Mouse (Mus musculus) MEL (cell line): ENCODE measurements around the gene Zfp553. TPM values are rescaled to one million over a fixed set of nuclear protein-coding genes. Genes with fewer than 3 reads are reported as not detected.
A peak's percentile ranks its signal among the peaks of the same experiment; 100 is the strongest.
"Not testable (repeated sequence)": the region's sequence is repeated elsewhere in the genome, so short reads cannot be mapped to it uniquely, and the experiment has no call there.

Experiments used
- DNase-seq: peaks from one replicate; pipeline ENCODE4 v3.0.0; 2011; ENCODE audit warnings: low read depth, low spot score
- H3K27ac ChIP-seq: 2 replicates; pipeline ENCODE4 v1.5.1; 2012; ENCODE audit warnings: low read depth, mild to moderate bottlenecking, control low read depth, low read length, moderate library complexity; ENCODE audit not compliant: control insufficient read depth
- H3K27me3 ChIP-seq, 2 experiments: fragments of 150-350 bp in 1 of 2; sonication (generic) in 1 of 2; 2 replicates each; pipeline ENCODE4 v1.6.1; 2012; ENCODE audit warnings: low read length in 2 of 2, mild to moderate bottlenecking in 2 of 2, improper control_type of control experiment in 1 of 2, moderate library complexity in 1 of 2; ENCODE audit not compliant: insufficient read depth in 2 of 2, control insufficient read depth in 1 of 2
- H3K36me3 ChIP-seq, 2 experiments: 2 replicates each; pipeline ENCODE4 v1.6.1; 2012 to 2014; ENCODE audit warnings: low read length in 2 of 2, improper control_type of control experiment in 1 of 2, inconsistent platforms in 1 of 2, mild to moderate bottlenecking in 1 of 2; ENCODE audit not compliant: insufficient read depth in 2 of 2, control insufficient read depth in 1 of 2
- H3K4me1 ChIP-seq, 2 experiments: fragments of 150-350 bp in 1 of 2; sonication (generic) in 1 of 2; 2 replicates each; pipeline ENCODE4 v1.6.1; 2012; ENCODE audit warnings: low read length in 2 of 2, improper control_type of control experiment in 1 of 2, mild to moderate bottlenecking in 1 of 2; ENCODE audit not compliant: insufficient read depth in 2 of 2, control insufficient read depth in 1 of 2
- H3K4me3 ChIP-seq, 2 experiments: fragments of 150-350 bp in 1 of 2; sonication (generic) in 1 of 2; 2 replicates each; pipeline ENCODE4 v1.5.1; 2012; ENCODE audit warnings: low read depth in 2 of 2, low read length in 2 of 2, mild to moderate bottlenecking in 2 of 2, moderate library complexity in 2 of 2, control low read depth in 1 of 2, improper control_type of control experiment in 1 of 2; ENCODE audit not compliant: control insufficient read depth in 1 of 2, insufficient read depth in 1 of 2
- H3K79me2 ChIP-seq: 2 replicates; pipeline ENCODE4 v1.6.1; 2012; ENCODE audit warnings: mild to moderate bottlenecking, low read length, moderate library complexity; ENCODE audit not compliant: control insufficient read depth, poor library complexity, insufficient read depth
- H3K9ac ChIP-seq: 2 replicates; pipeline ENCODE4 v1.6.1; 2012; ENCODE audit warnings: low read depth, mild to moderate bottlenecking, control low read depth, low read length, moderate library complexity; ENCODE audit not compliant: control insufficient read depth, poor library complexity, severe bottlenecking
- H3K9me3 ChIP-seq: fragments of 150-350 bp; sonication (generic); replicated peaks from 2 replicates; pipeline ENCODE4 v1.6.1; 2012; ENCODE audit warnings: mild to moderate bottlenecking, low read length, improper control_type of control experiment, moderate library complexity; ENCODE audit not compliant: insufficient read depth
- CHD1 ChIP-seq: IDR thresholded peaks from 2 replicates; pipeline ENCODE4 v1.6.1; 2012; ENCODE audit warnings: low read depth, mild to moderate bottlenecking, inconsistent platforms, low read length, improper control_type of control experiment
- CTCF ChIP-seq, 3 experiments: IDR thresholded peaks in 2 of 3; conservative IDR thresholded peaks in 1 of 3; 2 replicates each; pipeline ENCODE4 v1.5.1; 2011 to 2012; ENCODE audit warnings: low read length in 3 of 3, low read depth in 2 of 3, mild to moderate bottlenecking in 2 of 3, improper control_type of control experiment in 1 of 3, inconsistent platforms in 1 of 3, mixed read lengths in 1 of 3, moderate library complexity in 1 of 3; ENCODE audit not compliant: control insufficient read depth in 1 of 3, insufficient read depth in 1 of 3, poor library complexity in 1 of 3, severe bottlenecking in 1 of 3
- ELF1 ChIP-seq: IDR thresholded peaks from 2 replicates; pipeline ENCODE4 v1.6.1; 2014; ENCODE audit warnings: low read depth, mild to moderate bottlenecking, inconsistent platforms, low read length, improper control_type of control experiment, moderate library complexity
- GABPA ChIP-seq: IDR thresholded peaks from 2 replicates; pipeline ENCODE4 v1.6.1; 2012; ENCODE audit warnings: low read depth, mild to moderate bottlenecking, inconsistent platforms, low read length, improper control_type of control experiment, moderate library complexity
- HCFC1 ChIP-seq: IDR thresholded peaks from 2 replicates; pipeline ENCODE4 v1.6.1; 2012; ENCODE audit warnings: low read depth, mild to moderate bottlenecking, inconsistent platforms, low read length, improper control_type of control experiment, moderate library complexity
- MXI1 ChIP-seq: IDR thresholded peaks from 2 replicates; pipeline ENCODE4 v1.6.1; 2011; ENCODE audit warnings: mild to moderate bottlenecking, low read depth, low read length, improper control_type of control experiment
- MYB ChIP-seq: IDR thresholded peaks from 2 replicates; pipeline ENCODE4 v1.6.1; 2011; ENCODE audit warnings: mild to moderate bottlenecking, low read depth, low read length, improper control_type of control experiment
- MYC ChIP-seq: IDR thresholded peaks from 2 replicates; pipeline ENCODE4 v1.6.1; 2011; ENCODE audit warnings: low read depth, mild to moderate bottlenecking, low read length, improper control_type of control experiment, moderate library complexity
- NELFE ChIP-seq: IDR thresholded peaks from 2 replicates; pipeline ENCODE4 v1.6.1; 2011; ENCODE audit warnings: low read depth, low read length, improper control_type of control experiment
- NRF1 ChIP-seq: IDR thresholded peaks from 2 replicates; pipeline ENCODE4 v1.6.1; 2014; ENCODE audit warnings: low read depth, mild to moderate bottlenecking, inconsistent platforms, low read length, improper control_type of control experiment, moderate library complexity; ENCODE audit not compliant: poor library complexity, insufficient read depth, severe bottlenecking
- POLR2A ChIP-seq, 2 experiments: IDR thresholded peaks; 2 replicates each; pipeline ENCODE4 v1.6.1; 2011 to 2012; ENCODE audit warnings: low read length in 2 of 2, mild to moderate bottlenecking in 2 of 2, control low read depth in 1 of 2, improper control_type of control experiment in 1 of 2, low read depth in 1 of 2, moderate library complexity in 1 of 2; ENCODE audit not compliant: control insufficient read depth in 1 of 2, insufficient read depth in 1 of 2, poor library complexity in 1 of 2
- RAD21 ChIP-seq: IDR thresholded peaks from 2 replicates; pipeline ENCODE4 v1.6.1; 2011; ENCODE audit warnings: mild to moderate bottlenecking, low read depth, low read length, improper control_type of control experiment
- SMC3 ChIP-seq: IDR thresholded peaks from 2 replicates; pipeline ENCODE4 v1.6.1; 2011; ENCODE audit warnings: low read depth, low read length, improper control_type of control experiment
- TBP ChIP-seq: IDR thresholded peaks from 2 replicates; pipeline ENCODE4 v1.8.0; 2011; ENCODE audit warnings: low read depth, low read length, improper control_type of control experiment
- UBTF ChIP-seq: IDR thresholded peaks from 2 replicates; pipeline ENCODE4 v1.6.1; 2012; ENCODE audit warnings: low read depth, mild to moderate bottlenecking, inconsistent platforms, low read length, improper control_type of control experiment, moderate library complexity, borderline replicate concordance; ENCODE audit not compliant: insufficient read depth
- USF2 ChIP-seq, 2 experiments: IDR thresholded peaks; 2 replicates each; pipeline ENCODE4 v1.6.1; 2011 to 2012; ENCODE audit warnings: improper control_type of control experiment in 2 of 2, low read length in 2 of 2, borderline replicate concordance in 1 of 2, inconsistent platforms in 1 of 2, low read depth in 1 of 2, mild to moderate bottlenecking in 1 of 2; ENCODE audit not compliant: insufficient read depth in 1 of 2
- ZNF384 ChIP-seq: IDR thresholded peaks from 2 replicates; pipeline ENCODE4 v1.6.1; 2012; ENCODE audit warnings: low read depth, mild to moderate bottlenecking, inconsistent platforms, low read length, improper control_type of control experiment
- polyA plus RNA-seq, 2 experiments: library from polyadenylated mRNA; stranded (reverse) in 1 of 2; unstranded in 1 of 2; fragments of >175 nt in 1 of 2; fragments of >200 nt in 1 of 2; gene quantifications; 2 replicates each; pipeline versions ENCODE4 v1.2.1 to v1.2.4; 2012; ENCODE audit warnings: low replicate concordance in 2 of 2, low read depth in 1 of 2; ENCODE audit not compliant: insufficient read length in 2 of 2, insufficient read depth in 1 of 2, missing spikeins in 1 of 2
- total RNA-seq: library from RNA; depleted of rRNA; stranded (reverse); fragments of 300-350 nt; gene quantifications from 2 replicates; pipeline ENCODE4 v1.2.3, GENCODE M21; 2012

Gene Zfp553
- total and polyA plus RNA-seq, 3 experiments = 14.6 to 19.0 TPM; not detected in 1

GRCm38 (mm10) chr7:127244658-127245510 lies 12.0 kb downstream of the Zfp553 start:
- peaks cover 17% of the 10 kb centered on the region for H3K79me2 ChIP-seq

GRCm38 (mm10) chr7:127250511-127250910 lies 17.6 kb downstream of the Zfp553 start:
- not testable (repeated sequence) for H3K9ac ChIP-seq, H3K27ac ChIP-seq, H3K27me3 ChIP-seq, H3K9me3 ChIP-seq, H3K79me2 ChIP-seq, H3K4me3 ChIP-seq
- DNase-seq = peak; percentile 65
- Histone ChIP-seq H3K4me1 (peaks cover 2 to 19% of the 10 kb centered on the region in 2 experiments), H3K36me3 (peaks cover 10 to 15% of the 10 kb centered on the region in 2 experiments)

More at GRCm38 (mm10) chr7:127244658-127245510, 12.0 kb downstream of the Zfp553 start:
- Histone ChIP-seq H3K9ac (peak overlapping the region; percentile 96), H3K36me3 (peaks cover 7 to 15% of the 10 kb centered on the region in 2 experiments), H3K4me3 (peak overlapping the region; percentile 84 to 88), H3K27me3 (no peaks in the 10 kb centered on the region), H3K9me3 (no peaks in the 10 kb centered on the region), H3K27ac (peak overlapping the region; percentile 81), H3K4me1 (peaks cover 4 to 14% of the 10 kb centered on the region in 2 experiments; a peak in 2 of 4 replicates)
- peak; percentile 38 for DNase-seq
- 0 out of 2 replicates have a peak, but pooled peaks have one; percentile 7 for TF ChIP-seq ELF1
- TF ChIP-seq GABPA = no peak
- TF ChIP-seq MXI1 = no peak
- no peak; a peak in 1 of 4 replicates for TF ChIP-seq POLR2A (IDR thresholded peaks at IDR 0.05; ENCODE audit: control insufficient read depth in 1 of 2, insufficient read depth in 1 of 2, low read depth in 1 of 2, low read length in 2 of 2, poor library complexity in 1 of 2)
- no peak for TF ChIP-seq USF2 (IDR thresholded peaks at IDR 0.05; ENCODE audit: borderline replicate concordance in 1 of 2, insufficient read depth in 1 of 2, low read depth in 1 of 2, low read length in 2 of 2)
- TF ChIP-seq NRF1 = no peak
- no peak for TF ChIP-seq MYB
- TF ChIP-seq CTCF (IDR thresholded peaks at IDR 0.05 in 2 of 3, conservative IDR thresholded peaks at IDR 0.05 in 1 of 3; ENCODE audit: control insufficient read depth in 1 of 3, insufficient read depth in 1 of 3, low read depth in 2 of 3, low read length in 3 of 3, poor library complexity in 1 of 3, severe bottlenecking in 1 of 3) = no peak

GRCm38 (mm10) chr7:127252414-127252813 lies 19.6 kb downstream of the Zfp553 start:
- Histone ChIP-seq H3K79me2 (no peaks in the 10 kb centered on the region; the same call in 1 of the 2 replicates), H3K9me3 (no peaks in the 10 kb centered on the region), H3K4me3 (no peak overlapping the region), H3K27ac (no peak overlapping the region), H3K27me3 (no peaks in the 10 kb centered on the region), H3K9ac (no peak overlapping the region), H3K4me1 (peaks cover 2 to 15% of the 10 kb centered on the region in 2 experiments; a peak in 3 of 4 replicates), H3K36me3 (peaks cover 5 to 11% of the 10 kb centered on the region in 2 experiments)
- peak; percentile 89 for TF ChIP-seq ZNF384
- no peak for TF ChIP-seq HCFC1
- TF ChIP-seq GABPA = no peak
- TF ChIP-seq NELFE = no peak
- TF ChIP-seq RAD21 = peak; percentile 29
- TF ChIP-seq MYC = peak; percentile 90
- no peak for TF ChIP-seq TBP
- TF ChIP-seq UBTF = no peak
- TF ChIP-seq CHD1 = no peak
- peak; percentile 45 for TF ChIP-seq SMC3
- peak; percentile 35 to 69 (median 60); a peak in 5 of 6 replicates for TF ChIP-seq CTCF (IDR thresholded peaks at IDR 0.05 in 2 of 3, conservative IDR thresholded peaks at IDR 0.05 in 1 of 3; ENCODE audit: control insufficient read depth in 1 of 3, insufficient read depth in 1 of 3, low read depth in 2 of 3, low read length in 3 of 3, poor library complexity in 1 of 3, severe bottlenecking in 1 of 3)
- DNase-seq = peak; percentile 74
